ENCODE assay signal across 9 mouse cellular contexts in genomic region chr3:107537504-107537889, GRCm38 (mm10). TPM values are rescaled to one million over a fixed set of nuclear protein-coding genes. Genes with fewer than 3 reads are reported as not detected.
DNase-seq lines count a peak whose midpoint lies in the region; ATAC-seq and TF ChIP-seq lines count a peak whose summit lies in the region.
"Had no signal": no experiment of that assay in that cellular context is flagged by ENCODE, and none has a peak within 500 bp of the region (broad histone marks: within the 10 kb centered on the region; RNA-seq: fewer than 3 reads in every experiment).

No protein-coding gene starts in this region.

- no peak for DNase-seq in cerebellum, adult 2 months
- DNase-seq in cerebellum, postnatal 36 days = no peak
- no peak for DNase-seq in lung, postnatal 36 days
- DNase-seq in limb, embryonic 14.5 days (ENCODE audit: low spot score) = no peak
- no peak for DNase-seq in stomach, postnatal 0 days (ENCODE audit: low spot score)
- no peak for DNase-seq in cerebellum, adult 9-10 months
- no peak for DNase-seq in ovary, postnatal 14 days (ENCODE audit: low spot score)

- H3K27me3 ChIP-seq in cerebellum, adult 2 months (ENCODE audit: control insufficient read depth, insufficient read depth, low read length) = no peaks in the 10 kb centered on the region
- peaks cover 4% of the 10 kb centered on the region; the same call in 1 of the 2 replicates for H3K27me3 ChIP-seq in lung, embryonic 16.5 days (ENCODE audit: control insufficient read depth, insufficient read depth, low read depth, low read length)
- no peaks in the 10 kb centered on the region for H3K27me3 ChIP-seq in limb, embryonic 14.5 days (ENCODE audit: control insufficient read depth, insufficient read depth, low read length)
- H3K27me3 ChIP-seq in stomach, postnatal 0 days (ENCODE audit: control insufficient read depth, insufficient read depth, low read length) = no peaks in the 10 kb centered on the region

- peaks cover 16% of the 10 kb centered on the region for H3K4me1 ChIP-seq in cerebellum, adult 2 months (ENCODE audit: control insufficient read depth, insufficient read depth, low read length)
- peaks cover 8% of the 10 kb centered on the region; the same call in 1 of the 2 replicates for H3K4me1 ChIP-seq in lung, embryonic 16.5 days (replicated peaks; ENCODE audit: control insufficient read depth, insufficient read depth, low read length)
- H3K4me1 ChIP-seq in limb, embryonic 14.5 days (ENCODE audit: control insufficient read depth, insufficient read depth, low read length) = peaks cover 14% of the 10 kb centered on the region
- no peaks in the 10 kb centered on the region for H3K4me1 ChIP-seq in stomach, postnatal 0 days (replicated peaks; ENCODE audit: control insufficient read depth, insufficient read depth)

- TF ChIP-seq CTCF in cerebellum, adult 2 months (IDR thresholded peaks at IDR 0.05; ENCODE audit: borderline replicate concordance, insufficient read depth, low read depth, low read length) = no peak
- no peak for TF ChIP-seq CTCF in stomach, postnatal 0 days (IDR thresholded peaks at IDR 0.05; ENCODE audit: low read depth)

- TF ChIP-seq EP300 in stomach, postnatal 0 days (optimal IDR thresholded peaks at IDR 0.05) = no peak

- H3K4me2 ChIP-seq in lung, embryonic 16.5 days (ENCODE audit: low read depth, low read length) = peak overlapping the region; percentile 40
- H3K4me2 ChIP-seq in limb, embryonic 14.5 days (replicated peaks; ENCODE audit: low read depth, low read length, severe bottlenecking) = peak overlapping the region; percentile 48
- peak overlapping the region; percentile 44 for H3K4me2 ChIP-seq in stomach, postnatal 0 days (replicated peaks; ENCODE audit: low read depth)

- H3K4me3 ChIP-seq in cerebellum, adult 2 months (replicated peaks; ENCODE audit: insufficient read depth, low read depth, low read length) = peak overlapping the region; percentile 48
- H3K4me3 ChIP-seq in lung, embryonic 16.5 days (ENCODE audit: low read length) = peak overlapping the region; percentile 1
- peak overlapping the region; percentile 15 for H3K4me3 ChIP-seq in limb, embryonic 14.5 days (replicated peaks; ENCODE audit: low read length)
- H3K4me3 ChIP-seq in stomach, postnatal 0 days (ENCODE audit: low read depth, low read length) = no peak overlapping the region

- no peaks in the 10 kb centered on the region for H3K36me3 ChIP-seq in lung, embryonic 16.5 days (ENCODE audit: control insufficient read depth, insufficient read depth, low read length)
- H3K36me3 ChIP-seq in limb, embryonic 14.5 days (ENCODE audit: control insufficient read depth, insufficient read depth, low read length) = no peaks in the 10 kb centered on the region
- no peaks in the 10 kb centered on the region for H3K36me3 ChIP-seq in stomach, postnatal 0 days (ENCODE audit: control insufficient read depth, insufficient read depth, low read length)

- ATAC-seq in lung, embryonic 16.5 days (ENCODE audit: low read depth) = peak; percentile 18; the same call in 1 of the 2 replicates
- no peak for ATAC-seq in limb, embryonic 14.5 days (ENCODE audit: low FRiP score, low read depth)
- ATAC-seq in stomach, postnatal 0 days (ENCODE audit: low FRiP score, low TSS enrichment) = 0 out of 2 replicates have a peak, but pooled peaks have one; percentile 33

- H3K27ac ChIP-seq in cerebellum, adult 2 months (ENCODE audit: insufficient read depth, low read length) = peak overlapping the region; percentile 18; the same call in 1 of the 2 replicates
- H3K27ac ChIP-seq in lung, embryonic 16.5 days (ENCODE audit: low read length) = no peak overlapping the region
- no peak overlapping the region for H3K27ac ChIP-seq in limb, embryonic 14.5 days (replicated peaks; ENCODE audit: low read depth, low read length)
- H3K27ac ChIP-seq in stomach, postnatal 0 days (replicated peaks) = no peak overlapping the region

- WGBS in cerebellum, adult 2 months = 17% methylated on average over 8 of the region's 8 CpGs
- whole genome bisulfite sequencing in lung, embryonic 16.5 days = 17% methylated on average over 8 of the region's 8 CpGs
- WGBS in limb, embryonic 14.5 days = 15% methylated on average over 8 of the region's 8 CpGs
- WGBS in stomach, postnatal 0 days = 18% methylated on average over 8 of the region's 8 CpGs

- no peaks in the 10 kb centered on the region for H3K9me3 ChIP-seq in lung, embryonic 16.5 days (ENCODE audit: control insufficient read depth, low read length)
- no peaks in the 10 kb centered on the region for H3K9me3 ChIP-seq in limb, embryonic 14.5 days (ENCODE audit: control insufficient read depth, low read length)
- H3K9me3 ChIP-seq in stomach, postnatal 0 days (ENCODE audit: control insufficient read depth, low read length) = no peaks in the 10 kb centered on the region

- no peak overlapping the region for H3K9ac ChIP-seq in lung, embryonic 16.5 days (ENCODE audit: low read length)
- H3K9ac ChIP-seq in limb, embryonic 14.5 days (ENCODE audit: low read depth, low read length, severe bottlenecking) = peak overlapping the region; percentile 46; the same call in 1 of the 2 replicates
- H3K9ac ChIP-seq in stomach, postnatal 0 days (ENCODE audit: low read length) = no peak overlapping the region

- no peak for TF ChIP-seq POLR2A in cerebellum, adult 2 months (IDR thresholded peaks at IDR 0.05; ENCODE audit: borderline replicate concordance, insufficient read depth, low read length)
- TF ChIP-seq POLR2A in limb, embryonic 14.5 days (IDR thresholded peaks at IDR 0.05; ENCODE audit: borderline replicate concordance, extremely low read depth, insufficient read depth, insufficient read length) = no peak

RNA-seq across cellular contexts. Expression of gene Ubl4b, which starts 17.4 kb away (rescaled TPM):
- polyA plus RNA-seq in cerebellum, adult 2 months (2012; rRNA removed) = not detected in 2 replicates
- not detected in 2 replicates for polyA plus RNA-seq in lung, embryonic 16.5 days (2015; fragmentation: Nextera tagmentation; extraction: Ambion mirVana)
- 0.31 TPM in 2 replicates for polyA plus RNA-seq in limb, embryonic 14.5 days (2012; rRNA removed)
- not detected in 2 replicates for polyA plus RNA-seq in limb, embryonic 14.5 days (2014; fragmentation: Nextera tagmentation; extraction: Ambion mirVana)
- polyA plus RNA-seq in stomach, postnatal 0 days (2015; fragmentation: Nextera tagmentation; extraction: Ambion mirVana) = not detected in 2 replicates
- polyA plus RNA-seq: small intestine, adult 2 months had no signal

RNA-seq across cellular contexts. Expression of gene Slc6a17, which starts 19.7 kb away (rescaled TPM):
- 158 and 176 TPM in 2 replicates for polyA plus RNA-seq in cerebellum, adult 2 months (2012; rRNA removed)
- polyA plus RNA-seq in lung, embryonic 16.5 days (2015; fragmentation: Nextera tagmentation; extraction: Ambion mirVana) = 1.3 and 1.8 TPM in 2 replicates
- polyA plus RNA-seq in limb, embryonic 14.5 days (2012; rRNA removed) = 18.2 and 22.8 TPM in 2 replicates
- polyA plus RNA-seq in limb, embryonic 14.5 days (2014; fragmentation: Nextera tagmentation; extraction: Ambion mirVana) = 6.4 and 9.5 TPM in 2 replicates
- 1.7 and 2.1 TPM in 2 replicates for polyA plus RNA-seq in stomach, postnatal 0 days (2015; fragmentation: Nextera tagmentation; extraction: Ambion mirVana)

RNA-seq across cellular contexts. Expression of gene Alx3, which starts 57.3 kb away (rescaled TPM):
- polyA plus RNA-seq in cerebellum, adult 2 months (2012; rRNA removed) = 0.08 and 0.30 TPM in 2 replicates
- polyA plus RNA-seq in lung, embryonic 16.5 days (2015; fragmentation: Nextera tagmentation; extraction: Ambion mirVana) = 0.28 TPM in 1 of 2 replicates, not detected in the other
- polyA plus RNA-seq in limb, embryonic 14.5 days (2012; rRNA removed) = 9.5 and 13.9 TPM in 2 replicates
- 14.9 and 16.5 TPM in 2 replicates for polyA plus RNA-seq in limb, embryonic 14.5 days (2014; fragmentation: Nextera tagmentation; extraction: Ambion mirVana)
- not detected in 2 replicates for polyA plus RNA-seq in stomach, postnatal 0 days (2015; fragmentation: Nextera tagmentation; extraction: Ambion mirVana)
- polyA plus RNA-seq: small intestine, adult 2 months had no signal
